Mouse (Mus musculus) brain, adult 2 months (tissue): Measurements from ENCODE around the gene Med23.

Experiments
- DNase-seq: peaks from one replicate; pipeline ENCODE4 v3.0.0; 2011; ENCODE audit warnings: low read depth, low spot score

Gene Med23

DNA sequence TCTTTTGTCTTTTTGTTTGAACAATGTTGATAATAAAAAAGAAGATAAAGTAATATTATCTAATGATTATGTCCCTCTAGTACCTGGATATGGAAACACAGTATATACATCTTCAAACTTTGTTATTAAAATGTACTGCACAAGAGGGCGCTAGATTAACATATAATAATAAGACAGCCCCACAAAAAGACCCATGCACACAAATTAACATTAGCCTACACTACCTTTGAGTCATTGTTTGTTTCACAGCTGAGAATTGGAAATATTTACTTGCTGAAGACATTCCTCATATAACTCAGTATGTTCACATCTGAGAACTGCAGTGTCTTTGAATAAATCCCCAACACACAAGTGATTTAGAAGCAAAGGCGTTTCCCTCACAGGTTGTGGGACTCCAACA is 91.3 kb downstream of the Med23 start:
- peak; percentile 48 for DNase-seq

DNA sequence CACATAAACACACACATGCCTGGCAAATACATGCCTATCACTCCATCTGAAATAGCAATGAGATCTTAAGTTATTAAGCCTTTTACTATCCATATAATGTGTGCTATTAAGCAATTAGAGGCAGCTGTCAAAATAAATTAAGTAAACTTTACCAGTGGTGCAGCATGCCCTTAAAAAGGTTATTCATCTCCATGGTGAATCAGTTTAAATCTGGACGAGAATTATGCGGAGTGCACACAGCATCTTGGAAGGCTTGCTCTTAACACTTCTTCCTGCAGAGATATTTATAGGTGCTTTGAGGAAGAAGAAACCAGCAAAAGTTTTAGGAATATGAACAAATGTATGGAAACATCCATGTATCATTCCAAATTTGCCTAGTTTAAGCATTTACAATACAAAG is 92.1 kb downstream of the Med23 start:
- peak; percentile 54 for DNase-seq
